Mouse (Mus musculus): ENCODE data around the gene Atp10a. TPM values are rescaled to one million over a fixed set of nuclear protein-coding genes. Genes with fewer than 3 reads are reported as not detected.

Gene Atp10a
- polyA plus RNA-seq, 1 experiment from 2014 or later: 2.7 TPM

- H3K4me2 ChIP-seq (ENCODE audit: low read depth): no peak overlapping the region
- H3K9me3 ChIP-seq (ENCODE audit: control insufficient read depth, low read length): no peaks in the 10 kb centered on the region
- H3K4me3 ChIP-seq (ENCODE audit: low read depth, low read length): no peak overlapping the region
- H3K27me3 ChIP-seq (ENCODE audit: control insufficient read depth, insufficient read depth, low read length): no peaks in the 10 kb centered on the region
- no peaks in the 10 kb centered on the region; the same call in 1 of the 2 replicates for H3K4me1 ChIP-seq (ENCODE audit: control insufficient read depth, insufficient read depth, low read length)
- DNase-seq (ENCODE audit: low spot score) (no peak), ATAC-seq (ENCODE audit: insufficient read depth, low FRiP score, low TSS enrichment) (no peak)
- H3K36me3 ChIP-seq (ENCODE audit: control insufficient read depth, insufficient read depth, low read length): no peaks in the 10 kb centered on the region
- no peak overlapping the region for H3K27ac ChIP-seq (ENCODE audit: low read depth, low read length)
- WGBS: 67% methylated on average over 1 of the region's 1 CpGs
- H3K9ac ChIP-seq (ENCODE audit: low read length): no peak overlapping the region
Measured at GRCm38 (mm10) chr7:58754076-58754475, 98.1 kb downstream of the Atp10a start.

- Histone ChIP-seq H3K27me3 (ENCODE audit: control insufficient read depth, insufficient read depth, low read length) (no peaks in the 10 kb centered on the region), H3K4me3 (ENCODE audit: low read depth, low read length) (no peak overlapping the region), H3K9me3 (ENCODE audit: control insufficient read depth, low read length) (no peaks in the 10 kb centered on the region), H3K36me3 (ENCODE audit: control insufficient read depth, insufficient read depth, low read length) (no peaks in the 10 kb centered on the region), H3K4me1 (ENCODE audit: control insufficient read depth, insufficient read depth, low read length) (no peaks in the 10 kb centered on the region; the same call in 1 of the 2 replicates), H3K4me2 (ENCODE audit: low read depth) (no peak overlapping the region), H3K27ac (ENCODE audit: low read depth, low read length) (no peak overlapping the region), H3K9ac (ENCODE audit: low read length) (no peak overlapping the region)
- ATAC-seq (ENCODE audit: insufficient read depth, low FRiP score, low TSS enrichment) (no peak), DNase-seq (ENCODE audit: low spot score) (no peak)
- WGBS: 61% methylated on average over 4 of the region's 4 CpGs
Measured at GRCm38 (mm10) chr7:58754536-58754935, 98.6 kb downstream of the Atp10a start.

GRCm38 (mm10) chr7:58755083-58755482, 99.1 kb downstream of the Atp10a start:
- Histone ChIP-seq H3K4me3 (ENCODE audit: low read depth, low read length) (no peak overlapping the region), H3K9me3 (ENCODE audit: control insufficient read depth, low read length) (no peaks in the 10 kb centered on the region), H3K9ac (ENCODE audit: low read length) (no peak overlapping the region), H3K4me2 (ENCODE audit: low read depth) (no peak overlapping the region), H3K4me1 (ENCODE audit: control insufficient read depth, insufficient read depth, low read length) (no peaks in the 10 kb centered on the region; the same call in 1 of the 2 replicates), H3K27me3 (ENCODE audit: control insufficient read depth, insufficient read depth, low read length) (no peaks in the 10 kb centered on the region), H3K36me3 (ENCODE audit: control insufficient read depth, insufficient read depth, low read length) (no peaks in the 10 kb centered on the region), H3K27ac (ENCODE audit: low read depth, low read length) (no peak overlapping the region)
- ATAC-seq (ENCODE audit: insufficient read depth, low FRiP score, low TSS enrichment) (no peak), DNase-seq (ENCODE audit: low spot score) (no peak)

- DNase-seq (ENCODE audit: low spot score) (no peak), ATAC-seq (ENCODE audit: insufficient read depth, low FRiP score, low TSS enrichment) (no peak)
- no peaks in the 10 kb centered on the region for H3K27me3 ChIP-seq (ENCODE audit: control insufficient read depth, insufficient read depth, low read length)
- no peak overlapping the region for H3K9ac ChIP-seq (ENCODE audit: low read length)
- no peaks in the 10 kb centered on the region for H3K36me3 ChIP-seq (ENCODE audit: control insufficient read depth, insufficient read depth, low read length)
- no peaks in the 10 kb centered on the region; the same call in 1 of the 2 replicates for H3K4me1 ChIP-seq (ENCODE audit: control insufficient read depth, insufficient read depth, low read length)
- WGBS: 89% methylated on average over 1 of the region's 1 CpGs
- H3K9me3 ChIP-seq (ENCODE audit: control insufficient read depth, low read length): no peaks in the 10 kb centered on the region
- no peak overlapping the region for H3K4me3 ChIP-seq (ENCODE audit: low read depth, low read length)
- no peak overlapping the region for H3K27ac ChIP-seq (ENCODE audit: low read depth, low read length)
- no peak overlapping the region for H3K4me2 ChIP-seq (ENCODE audit: low read depth)
Measured at GRCm38 (mm10) chr7:58755846-58756245, 99.9 kb downstream of the Atp10a start.

GRCm38 (mm10) chr7:58757331-58757730, 101.4 kb downstream of the Atp10a start:
- ATAC-seq (ENCODE audit: insufficient read depth, low FRiP score, low TSS enrichment): no peak
- 91% methylated on average over 2 of the region's 2 CpGs for WGBS

GRCm38 (mm10) chr7:58758396-58758795, 102.4 kb downstream of the Atp10a start:
- ATAC-seq (ENCODE audit: insufficient read depth, low FRiP score, low TSS enrichment): no peak
- Histone ChIP-seq H3K4me2 (ENCODE audit: low read depth) (no peak overlapping the region), H3K9me3 (ENCODE audit: control insufficient read depth, low read length) (no peaks in the 10 kb centered on the region), H3K4me1 (ENCODE audit: control insufficient read depth, insufficient read depth, low read length) (no peaks in the 10 kb centered on the region), H3K9ac (ENCODE audit: low read length) (no peak overlapping the region), H3K27ac (ENCODE audit: low read depth, low read length) (no peak overlapping the region), H3K36me3 (ENCODE audit: control insufficient read depth, insufficient read depth, low read length) (no peaks in the 10 kb centered on the region), H3K4me3 (ENCODE audit: low read depth, low read length) (no peak overlapping the region), H3K27me3 (ENCODE audit: control insufficient read depth, insufficient read depth, low read length) (no peaks in the 10 kb centered on the region)
- DNase-seq (ENCODE audit: low spot score): no peak
- 86% methylated on average over 3 of the region's 3 CpGs for WGBS

More at GRCm38 (mm10) chr7:58757331-58757730, 101.4 kb downstream of the Atp10a start:
- Histone ChIP-seq H3K4me3 (ENCODE audit: low read depth, low read length) (no peak overlapping the region), H3K4me1 (ENCODE audit: control insufficient read depth, insufficient read depth, low read length) (no peaks in the 10 kb centered on the region), H3K27me3 (ENCODE audit: control insufficient read depth, insufficient read depth, low read length) (no peaks in the 10 kb centered on the region), H3K27ac (ENCODE audit: low read depth, low read length) (no peak overlapping the region), H3K36me3 (ENCODE audit: control insufficient read depth, insufficient read depth, low read length) (no peaks in the 10 kb centered on the region), H3K9me3 (ENCODE audit: control insufficient read depth, low read length) (no peaks in the 10 kb centered on the region), H3K4me2 (ENCODE audit: low read depth) (no peak overlapping the region), H3K9ac (ENCODE audit: low read length) (no peak overlapping the region)
- no peak for DNase-seq (ENCODE audit: low spot score)

- H3K4me3 ChIP-seq (ENCODE audit: low read depth, low read length): no peak overlapping the region
- DNase-seq (ENCODE audit: low spot score) (no peak), ATAC-seq (ENCODE audit: insufficient read depth, low FRiP score, low TSS enrichment) (no peak)
- no peak overlapping the region for H3K9ac ChIP-seq (ENCODE audit: low read length)
- H3K9me3 ChIP-seq (ENCODE audit: control insufficient read depth, low read length): no peaks in the 10 kb centered on the region
- H3K36me3 ChIP-seq (ENCODE audit: control insufficient read depth, insufficient read depth, low read length): no peaks in the 10 kb centered on the region
- H3K27ac ChIP-seq (ENCODE audit: low read depth, low read length): no peak overlapping the region
- H3K4me1 ChIP-seq (ENCODE audit: control insufficient read depth, insufficient read depth, low read length): no peaks in the 10 kb centered on the region
- H3K4me2 ChIP-seq (ENCODE audit: low read depth): no peak overlapping the region
- 90% methylated on average over 4 of the region's 4 CpGs for WGBS
- H3K27me3 ChIP-seq (ENCODE audit: control insufficient read depth, insufficient read depth, low read length): no peaks in the 10 kb centered on the region
Measured at GRCm38 (mm10) chr7:58759265-58759664, 103.3 kb downstream of the Atp10a start.

GRCm38 (mm10) chr7:58767257-58767656, 111.3 kb downstream of the Atp10a start:
- Histone ChIP-seq H3K27me3 (ENCODE audit: control insufficient read depth, insufficient read depth, low read length) (no peaks in the 10 kb centered on the region), H3K36me3 (ENCODE audit: control insufficient read depth, insufficient read depth, low read length) (no peaks in the 10 kb centered on the region), H3K4me3 (ENCODE audit: low read depth, low read length) (no peak overlapping the region), H3K9ac (ENCODE audit: low read length) (no peak overlapping the region), H3K27ac (ENCODE audit: low read depth, low read length) (no peak overlapping the region), H3K9me3 (ENCODE audit: control insufficient read depth, low read length) (no peaks in the 10 kb centered on the region), H3K4me2 (ENCODE audit: low read depth) (no peak overlapping the region), H3K4me1 (ENCODE audit: control insufficient read depth, insufficient read depth, low read length) (no peaks in the 10 kb centered on the region)
- WGBS: 86% methylated on average over 6 of the region's 6 CpGs
- DNase-seq (ENCODE audit: low spot score) (no peak), ATAC-seq (ENCODE audit: insufficient read depth, low FRiP score, low TSS enrichment) (no peak)

GRCm38 (mm10) chr7:58768253-58768652, 112.3 kb downstream of the Atp10a start:
- no peak for DNase-seq (ENCODE audit: low spot score)
- WGBS: 84% methylated on average over 2 of the region's 2 CpGs
- no peaks in the 10 kb centered on the region for H3K4me1 ChIP-seq (ENCODE audit: control insufficient read depth, insufficient read depth, low read length)
- H3K27ac ChIP-seq (ENCODE audit: low read depth, low read length): no peak overlapping the region
- no peak overlapping the region for H3K4me2 ChIP-seq (ENCODE audit: low read depth)
- ATAC-seq (ENCODE audit: insufficient read depth, low FRiP score, low TSS enrichment): no peak
- H3K9ac ChIP-seq (ENCODE audit: low read length): no peak overlapping the region
- H3K4me3 ChIP-seq (ENCODE audit: low read depth, low read length): no peak overlapping the region
- H3K36me3 ChIP-seq (ENCODE audit: control insufficient read depth, insufficient read depth, low read length): no peaks in the 10 kb centered on the region
- no peaks in the 10 kb centered on the region for H3K27me3 ChIP-seq (ENCODE audit: control insufficient read depth, insufficient read depth, low read length)
- H3K9me3 ChIP-seq (ENCODE audit: control insufficient read depth, low read length): no peaks in the 10 kb centered on the region
